Mouse (Mus musculus) MEL (cell line): ENCODE results near the gene Pinlyp. TPM values are rescaled to one million over a fixed set of nuclear protein-coding genes. Genes with fewer than 3 reads are reported as not detected.
A peak's percentile ranks its signal among the peaks of the same experiment; 100 is the strongest.

Source experiments
- DNase-seq: peaks from one replicate; pipeline ENCODE4 v3.0.0; 2011; ENCODE audit warnings: low read depth, low spot score
- H3K27ac ChIP-seq: 2 replicates; pipeline ENCODE4 v1.5.1; 2012; ENCODE audit warnings: low read depth, mild to moderate bottlenecking, control low read depth, low read length, moderate library complexity; ENCODE audit not compliant: control insufficient read depth
- H3K27me3 ChIP-seq, 2 experiments: fragments of 150-350 bp in 1 of 2; sonication (generic) in 1 of 2; 2 replicates each; pipeline ENCODE4 v1.6.1; 2012; ENCODE audit warnings: low read length in 2 of 2, mild to moderate bottlenecking in 2 of 2, improper control_type of control experiment in 1 of 2, moderate library complexity in 1 of 2; ENCODE audit not compliant: insufficient read depth in 2 of 2, control insufficient read depth in 1 of 2
- H3K36me3 ChIP-seq, 2 experiments: 2 replicates each; pipeline ENCODE4 v1.6.1; 2012 to 2014; ENCODE audit warnings: low read length in 2 of 2, improper control_type of control experiment in 1 of 2, inconsistent platforms in 1 of 2, mild to moderate bottlenecking in 1 of 2; ENCODE audit not compliant: insufficient read depth in 2 of 2, control insufficient read depth in 1 of 2
- H3K4me1 ChIP-seq, 2 experiments: fragments of 150-350 bp in 1 of 2; sonication (generic) in 1 of 2; 2 replicates each; pipeline ENCODE4 v1.6.1; 2012; ENCODE audit warnings: low read length in 2 of 2, improper control_type of control experiment in 1 of 2, mild to moderate bottlenecking in 1 of 2; ENCODE audit not compliant: insufficient read depth in 2 of 2, control insufficient read depth in 1 of 2
- H3K4me3 ChIP-seq, 2 experiments: fragments of 150-350 bp in 1 of 2; sonication (generic) in 1 of 2; 2 replicates each; pipeline ENCODE4 v1.5.1; 2012; ENCODE audit warnings: low read depth in 2 of 2, low read length in 2 of 2, mild to moderate bottlenecking in 2 of 2, moderate library complexity in 2 of 2, control low read depth in 1 of 2, improper control_type of control experiment in 1 of 2; ENCODE audit not compliant: control insufficient read depth in 1 of 2, insufficient read depth in 1 of 2
- H3K79me2 ChIP-seq: 2 replicates; pipeline ENCODE4 v1.6.1; 2012; ENCODE audit warnings: mild to moderate bottlenecking, low read length, moderate library complexity; ENCODE audit not compliant: control insufficient read depth, poor library complexity, insufficient read depth
- H3K9ac ChIP-seq: 2 replicates; pipeline ENCODE4 v1.6.1; 2012; ENCODE audit warnings: low read depth, mild to moderate bottlenecking, control low read depth, low read length, moderate library complexity; ENCODE audit not compliant: control insufficient read depth, poor library complexity, severe bottlenecking
- H3K9me3 ChIP-seq: fragments of 150-350 bp; sonication (generic); replicated peaks from 2 replicates; pipeline ENCODE4 v1.6.1; 2012; ENCODE audit warnings: mild to moderate bottlenecking, low read length, improper control_type of control experiment, moderate library complexity; ENCODE audit not compliant: insufficient read depth
- BHLHE40 ChIP-seq: IDR thresholded peaks from 2 replicates; pipeline ENCODE4 v1.6.1; 2012; ENCODE audit warnings: low read depth, mild to moderate bottlenecking, inconsistent platforms, low read length, improper control_type of control experiment, borderline replicate concordance
- CHD1 ChIP-seq: IDR thresholded peaks from 2 replicates; pipeline ENCODE4 v1.6.1; 2012; ENCODE audit warnings: low read depth, mild to moderate bottlenecking, inconsistent platforms, low read length, improper control_type of control experiment
- CTCF ChIP-seq, 3 experiments: IDR thresholded peaks in 2 of 3; conservative IDR thresholded peaks in 1 of 3; 2 replicates each; pipeline ENCODE4 v1.5.1; 2011 to 2012; ENCODE audit warnings: low read length in 3 of 3, low read depth in 2 of 3, mild to moderate bottlenecking in 2 of 3, improper control_type of control experiment in 1 of 3, inconsistent platforms in 1 of 3, mixed read lengths in 1 of 3, moderate library complexity in 1 of 3; ENCODE audit not compliant: control insufficient read depth in 1 of 3, insufficient read depth in 1 of 3, poor library complexity in 1 of 3, severe bottlenecking in 1 of 3
- ELF1 ChIP-seq: IDR thresholded peaks from 2 replicates; pipeline ENCODE4 v1.6.1; 2014; ENCODE audit warnings: low read depth, mild to moderate bottlenecking, inconsistent platforms, low read length, improper control_type of control experiment, moderate library complexity
- ETS1 ChIP-seq: IDR thresholded peaks from 2 replicates; pipeline ENCODE4 v1.6.1; 2012; ENCODE audit warnings: low read depth, mild to moderate bottlenecking, inconsistent platforms, low read length, improper control_type of control experiment, moderate library complexity
- HCFC1 ChIP-seq: IDR thresholded peaks from 2 replicates; pipeline ENCODE4 v1.6.1; 2012; ENCODE audit warnings: low read depth, mild to moderate bottlenecking, inconsistent platforms, low read length, improper control_type of control experiment, moderate library complexity
- JUND ChIP-seq: IDR thresholded peaks from 2 replicates; pipeline ENCODE4 v1.6.1; 2011; ENCODE audit warnings: low read depth, mild to moderate bottlenecking, improper control_type of control experiment, low read length
- KAT2A ChIP-seq: conservative IDR thresholded peaks from 2 replicates; pipeline ENCODE4 v1.6.1; 2012; ENCODE audit warnings: low read depth, low read length, improper control_type of control experiment, inconsistent platforms
- MAFK ChIP-seq: IDR thresholded peaks from 2 replicates; pipeline ENCODE4 v1.6.1; 2011; ENCODE audit warnings: low read depth, mild to moderate bottlenecking, low read length, improper control_type of control experiment, borderline replicate concordance
- MAX ChIP-seq: IDR thresholded peaks from 2 replicates; pipeline ENCODE4 v1.6.1; 2011; ENCODE audit warnings: low read length, improper control_type of control experiment
- MEF2A ChIP-seq: IDR thresholded peaks from 2 replicates; pipeline ENCODE4 v1.6.1; 2014; ENCODE audit warnings: low read depth, mild to moderate bottlenecking, inconsistent platforms, low read length, improper control_type of control experiment; ENCODE audit not compliant: poor library complexity, insufficient replicate concordance, severe bottlenecking; ENCODE audit errors: extremely low read depth
- NELFE ChIP-seq: IDR thresholded peaks from 2 replicates; pipeline ENCODE4 v1.6.1; 2011; ENCODE audit warnings: low read depth, low read length, improper control_type of control experiment
- POLR2AphosphoS2 ChIP-seq: IDR thresholded peaks from 2 replicates; pipeline ENCODE4 v1.6.1; 2011; ENCODE audit warnings: low read length, improper control_type of control experiment
- RCOR1 ChIP-seq: IDR thresholded peaks from 2 replicates; pipeline ENCODE4 v1.6.1; 2012; ENCODE audit warnings: low read depth, mild to moderate bottlenecking, inconsistent platforms, low read length, improper control_type of control experiment
- SMC3 ChIP-seq: IDR thresholded peaks from 2 replicates; pipeline ENCODE4 v1.6.1; 2011; ENCODE audit warnings: low read depth, low read length, improper control_type of control experiment
- TAL1 ChIP-seq: IDR thresholded peaks from 2 replicates; pipeline ENCODE4 v1.6.1; 2012; ENCODE audit warnings: mild to moderate bottlenecking, inconsistent platforms, low read length, moderate library complexity, mixed read lengths
- TBP ChIP-seq: IDR thresholded peaks from 2 replicates; pipeline ENCODE4 v1.8.0; 2011; ENCODE audit warnings: low read depth, low read length, improper control_type of control experiment
- TCF12 ChIP-seq: IDR thresholded peaks from 2 replicates; pipeline ENCODE4 v1.6.1; 2014; ENCODE audit warnings: low read depth, mild to moderate bottlenecking, inconsistent platforms, low read length, improper control_type of control experiment, moderate library complexity
- UBTF ChIP-seq: IDR thresholded peaks from 2 replicates; pipeline ENCODE4 v1.6.1; 2012; ENCODE audit warnings: low read depth, mild to moderate bottlenecking, inconsistent platforms, low read length, improper control_type of control experiment, moderate library complexity, borderline replicate concordance; ENCODE audit not compliant: insufficient read depth
- USF1 ChIP-seq: IDR thresholded peaks from 2 replicates; pipeline ENCODE4 v1.6.1; 2014; ENCODE audit warnings: low read depth, mild to moderate bottlenecking, inconsistent platforms, low read length, improper control_type of control experiment, moderate library complexity
- USF2 ChIP-seq, 2 experiments: IDR thresholded peaks; 2 replicates each; pipeline ENCODE4 v1.6.1; 2011 to 2012; ENCODE audit warnings: improper control_type of control experiment in 2 of 2, low read length in 2 of 2, borderline replicate concordance in 1 of 2, inconsistent platforms in 1 of 2, low read depth in 1 of 2, mild to moderate bottlenecking in 1 of 2; ENCODE audit not compliant: insufficient read depth in 1 of 2
- ZNF384 ChIP-seq: IDR thresholded peaks from 2 replicates; pipeline ENCODE4 v1.6.1; 2012; ENCODE audit warnings: low read depth, mild to moderate bottlenecking, inconsistent platforms, low read length, improper control_type of control experiment
- polyA plus RNA-seq, 2 experiments: library from polyadenylated mRNA; stranded (reverse) in 1 of 2; unstranded in 1 of 2; fragments of >175 nt in 1 of 2; fragments of >200 nt in 1 of 2; gene quantifications; 2 replicates each; pipeline versions ENCODE4 v1.2.1 to v1.2.4; 2012; ENCODE audit warnings: low replicate concordance in 2 of 2, low read depth in 1 of 2; ENCODE audit not compliant: insufficient read length in 2 of 2, insufficient read depth in 1 of 2, missing spikeins in 1 of 2
- total RNA-seq: library from RNA; depleted of rRNA; stranded (reverse); fragments of 300-350 nt; gene quantifications from 2 replicates; pipeline ENCODE4 v1.2.3, GENCODE M21; 2012

Gene Pinlyp
- total and polyA plus RNA-seq, 3 experiments = not detected

- Histone ChIP-seq H3K4me3 (no peak overlapping the region), H3K27ac (no peak overlapping the region), H3K36me3 (no peaks in the 10 kb centered on the region), H3K79me2 (no peaks in the 10 kb centered on the region), H3K9me3 (no peaks in the 10 kb centered on the region), H3K4me1 (no peaks in the 10 kb centered on the region), H3K9ac (no peak overlapping the region), H3K27me3 (no peaks in the 10 kb centered on the region)
- DNase-seq = no peak
- TF ChIP-seq UBTF (no peak), TCF12 (no peak), CTCF (IDR thresholded peaks at IDR 0.05 in 2 of 3, conservative IDR thresholded peaks at IDR 0.05 in 1 of 3; ENCODE audit: control insufficient read depth in 1 of 3, insufficient read depth in 1 of 3, low read depth in 2 of 3, low read length in 3 of 3, poor library complexity in 1 of 3, severe bottlenecking in 1 of 3) (peak in 1 of 3 experiments; percentile 5; a peak in 1 of 6 replicates), HCFC1 (no peak), TAL1 (no peak), ETS1 (no peak), SMC3 (no peak), NELFE (no peak)
These were observed 7.8 kb downstream of the Pinlyp start for GRCm38 (mm10) chr7:24538154-24538553.

GRCm38 (mm10) chr7:24537591-24537990, 8.3 kb downstream of the Pinlyp start:
- Histone ChIP-seq H3K27me3 (no peaks in the 10 kb centered on the region), H3K4me3 (no peak overlapping the region)

GRCm38 (mm10) chr7:24537081-24537480, 8.8 kb downstream of the Pinlyp start:
- peaks cover 0 to 3% of the 10 kb centered on the region in 2 experiments; a peak in 1 of 4 replicates for H3K4me1 ChIP-seq
- DNase-seq = no peak
- no peak overlapping the region for H3K27ac ChIP-seq

More at GRCm38 (mm10) chr7:24537591-24537990, 8.3 kb downstream of the Pinlyp start:
- no peaks in the 10 kb centered on the region for H3K36me3 ChIP-seq
- H3K9ac ChIP-seq = no peak overlapping the region
- TF ChIP-seq POLR2AphosphoS2 (peak; percentile 14; the same call in 1 of the 2 replicates), KAT2A (no peak), ZNF384 (no peak)
- no peak for DNase-seq
- H3K4me1 ChIP-seq = no peaks in the 10 kb centered on the region
- H3K27ac ChIP-seq = no peak overlapping the region
- H3K9me3 ChIP-seq = no peaks in the 10 kb centered on the region
- H3K79me2 ChIP-seq = no peaks in the 10 kb centered on the region

More at GRCm38 (mm10) chr7:24537081-24537480, 8.8 kb downstream of the Pinlyp start:
- no peaks in the 10 kb centered on the region for H3K79me2 ChIP-seq
- no peak overlapping the region for H3K4me3 ChIP-seq
- no peaks in the 10 kb centered on the region for H3K36me3 ChIP-seq
- no peaks in the 10 kb centered on the region for H3K9me3 ChIP-seq
- no peak overlapping the region for H3K9ac ChIP-seq
- TF ChIP-seq USF2 (IDR thresholded peaks at IDR 0.05; ENCODE audit: borderline replicate concordance in 1 of 2, insufficient read depth in 1 of 2, low read depth in 1 of 2, low read length in 2 of 2) (no peak), JUND (no peak), TBP (no peak), RCOR1 (no peak), ELF1 (no peak), BHLHE40 (no peak), CTCF (IDR thresholded peaks at IDR 0.05 in 2 of 3, conservative IDR thresholded peaks at IDR 0.05 in 1 of 3; ENCODE audit: control insufficient read depth in 1 of 3, insufficient read depth in 1 of 3, low read depth in 2 of 3, low read length in 3 of 3, poor library complexity in 1 of 3, severe bottlenecking in 1 of 3) (no peak), MAFK (no peak), MAX (no peak), KAT2A (no peak), HCFC1 (no peak), CHD1 (no peak), USF1 (no peak), MEF2A (no peak)
- no peaks in the 10 kb centered on the region for H3K27me3 ChIP-seq
